Mouse (Mus musculus) heart, embryonic 13.5 days (tissue): Measurements from ENCODE around the gene Fbxw4. TPM values are rescaled to one million over a fixed set of nuclear protein-coding genes. Genes with fewer than 3 reads are reported as not detected.
A peak's percentile ranks its signal among the peaks of the same experiment; 100 is the strongest.

Experiments
- ATAC-seq: fragments of 200-750 bp; cut with Nextera tagmentation; 2 replicates; pipeline ENCODE4 v1.8.0; 2017; ENCODE audit warnings: moderate TSS enrichment; ENCODE audit not compliant: insufficient number of reproducible peaks, low FRiP score, low TSS enrichment; ENCODE audit errors: extremely low read depth
- H3K27ac ChIP-seq: fragments of 300-500 bp; sonication (generic); replicated peaks from 2 replicates; pipeline ENCODE4 v1.5.1; 2015; ENCODE audit warnings: moderate library complexity, mild to moderate bottlenecking, inconsistent platforms
- H3K27me3 ChIP-seq: fragments of 300-500 bp; sonication (generic); replicated peaks from 2 replicates; pipeline ENCODE4 v1.6.1; 2015; ENCODE audit warnings: mild to moderate bottlenecking, inconsistent platforms
- H3K36me3 ChIP-seq: fragments of 300-500 bp; sonication (generic); 2 replicates; pipeline ENCODE4 v1.6.1; 2015; ENCODE audit warnings: mild to moderate bottlenecking, inconsistent platforms
- H3K4me1 ChIP-seq: fragments of 300-500 bp; sonication (generic); 2 replicates; pipeline ENCODE4 v1.6.1; 2015; ENCODE audit warnings: inconsistent platforms
- H3K4me2 ChIP-seq: fragments of 300-500 bp; sonication (generic); 2 replicates; pipeline ENCODE4 v1.6.1; 2015; ENCODE audit warnings: inconsistent platforms, mild to moderate bottlenecking, moderate library complexity
- H3K4me3 ChIP-seq: fragments of 300-500 bp; sonication (generic); 2 replicates; pipeline ENCODE4 v1.5.1; 2015; ENCODE audit warnings: moderate library complexity, mild to moderate bottlenecking, inconsistent platforms
- H3K9ac ChIP-seq: fragments of 300-500 bp; sonication (generic); 2 replicates; pipeline ENCODE4 v1.6.1; 2015; ENCODE audit warnings: inconsistent platforms, mild to moderate bottlenecking, moderate library complexity
- H3K9me3 ChIP-seq: fragments of 300-500 bp; sonication (generic); 2 replicates; pipeline ENCODE4 v1.6.1; 2016; ENCODE audit warnings: inconsistent platforms
- WGBS: fragments of 180-500 bp; shearing (Covaris S2); methylation state at CpG from one replicate; pipeline ENCODE4 v1.1.7; 2015; ENCODE audit warnings: mixed read lengths; 5-methylcytosine and 5-hydroxymethylcytosine counted together
- polyA plus RNA-seq: library from polyadenylated mRNA; unstranded; fragments of >200 nt; fragmentation: Nextera tagmentation; extraction: Ambion mirVana; gene quantifications from 2 replicates; pipeline ENCODE4 v1.2.1, GENCODE M21; 2015

Fbxw4 gene
- polyA plus RNA-seq, 1 experiment from 2014 or later: 3.3 TPM

DNA sequence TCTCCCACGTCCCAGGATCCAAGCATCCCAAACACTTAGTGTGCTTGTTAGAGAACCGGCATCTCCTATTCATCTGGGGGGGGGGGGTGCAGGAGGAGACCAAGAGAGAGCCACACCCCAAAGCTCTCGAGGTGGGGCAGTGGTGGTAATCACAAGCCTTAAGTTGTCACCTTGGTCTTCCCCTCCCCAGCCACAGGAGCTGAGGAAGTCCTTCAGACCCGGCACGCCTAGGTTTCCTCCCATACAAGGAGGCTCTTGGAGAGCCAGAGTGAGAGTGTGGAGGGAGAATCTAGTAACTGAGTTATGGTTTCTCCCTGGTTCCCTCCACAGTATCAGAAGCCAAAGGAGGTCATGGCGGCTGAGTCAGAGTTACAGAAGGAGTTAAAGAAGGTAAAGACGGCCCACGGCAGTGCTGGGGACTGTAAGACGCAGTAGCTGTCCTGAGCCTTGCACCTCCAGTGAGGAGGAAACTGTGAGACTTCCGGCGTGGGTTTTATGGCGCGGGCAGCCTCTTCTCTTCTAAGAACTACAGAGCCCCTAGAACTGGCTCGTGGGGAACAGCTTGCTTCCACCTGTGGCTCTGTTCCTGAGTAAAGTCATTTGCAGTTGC, 82.9 kb downstream of the Fbxw4 start:
- no peak for ATAC-seq
- H3K27me3 ChIP-seq: no peaks in the 10 kb centered on the region
- H3K4me3 ChIP-seq: no peak overlapping the region
- H3K36me3 ChIP-seq: peaks cover 50% of the 10 kb centered on the region
- H3K4me2 ChIP-seq: no peak overlapping the region
- H3K9ac ChIP-seq: peak overlapping the region; percentile 14; the same call in 1 of the 2 replicates
- H3K9me3 ChIP-seq: peaks cover 3% of the 10 kb centered on the region; the same call in 1 of the 2 replicates
- H3K4me1 ChIP-seq: peaks cover 67% of the 10 kb centered on the region
- 65% methylated on average over 14 of the region's 14 CpGs for WGBS
- no peak overlapping the region for H3K27ac ChIP-seq

DNA sequence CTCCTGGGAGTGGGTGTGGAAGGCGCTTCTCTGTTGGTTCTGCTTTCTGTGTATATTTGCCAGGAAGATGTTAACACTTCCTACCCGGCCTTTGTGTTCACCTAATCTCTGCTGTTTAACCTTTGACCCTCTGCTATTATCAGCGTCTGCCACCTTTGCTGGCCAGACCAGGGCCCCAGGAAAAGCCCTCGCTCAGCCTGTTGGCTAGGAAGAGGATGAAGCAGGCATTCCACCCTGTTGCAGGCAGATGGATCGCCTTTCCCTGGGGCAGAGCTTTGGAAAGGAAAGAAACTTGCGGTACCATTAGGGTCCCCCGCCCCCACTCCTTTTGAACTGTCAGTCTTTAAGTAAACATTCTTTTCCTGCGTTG, 84.5 kb downstream of the Fbxw4 start:
- H3K36me3 ChIP-seq: peaks cover 50% of the 10 kb centered on the region
- peaks cover 61% of the 10 kb centered on the region for H3K4me1 ChIP-seq
- H3K9ac ChIP-seq: peak overlapping the region; percentile 65; the same call in 1 of the 2 replicates
- WGBS: 12% methylated on average over 8 of the region's 8 CpGs
- no peak for ATAC-seq
- H3K4me2 ChIP-seq: peak overlapping the region; percentile 25
- peak overlapping the region; percentile 20; the same call in 1 of the 2 replicates for H3K27ac ChIP-seq
- H3K9me3 ChIP-seq: no peaks in the 10 kb centered on the region
- H3K27me3 ChIP-seq: no peaks in the 10 kb centered on the region
- no peak overlapping the region for H3K4me3 ChIP-seq

DNA sequence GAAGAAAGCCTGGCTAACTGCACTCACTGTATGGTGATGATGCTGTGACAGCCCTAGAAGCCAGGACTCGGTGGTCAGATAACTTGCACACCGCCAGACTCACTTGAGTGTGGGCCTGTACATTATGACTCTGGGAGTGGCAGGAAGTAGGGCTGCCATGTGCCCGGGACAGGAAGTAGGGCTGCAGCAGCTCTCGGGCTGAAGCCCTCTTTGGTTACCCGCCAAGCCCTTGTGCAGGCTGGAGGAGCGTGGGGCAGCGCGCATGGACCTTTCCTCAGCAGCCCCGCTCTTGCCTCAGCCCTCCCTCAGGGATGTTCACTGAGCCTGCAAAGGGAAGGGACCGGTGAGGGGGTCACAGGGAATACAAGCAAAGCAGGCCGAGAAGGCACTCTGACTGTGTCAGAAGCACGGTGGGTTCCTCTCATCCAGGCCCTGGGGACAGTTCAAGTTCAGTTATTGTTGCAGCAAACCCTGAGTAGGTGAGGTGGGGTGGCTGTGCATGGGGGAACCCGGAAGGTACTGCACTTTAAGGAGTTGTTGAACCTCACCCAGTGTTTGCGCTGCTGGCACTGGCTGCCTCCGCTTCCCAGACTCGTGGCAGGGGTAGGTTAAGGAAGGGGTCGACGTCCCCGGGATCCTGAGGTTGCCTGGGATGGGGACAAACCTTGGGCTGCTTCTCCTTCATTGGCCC, 85.0 kb downstream of the Fbxw4 start:
- peak overlapping the region; percentile 65; the same call in 1 of the 2 replicates for H3K9ac ChIP-seq
- no peaks in the 10 kb centered on the region for H3K27me3 ChIP-seq
- no peak overlapping the region for H3K4me3 ChIP-seq
- ATAC-seq: no peak
- peak overlapping the region; percentile 25 for H3K4me2 ChIP-seq
- H3K9me3 ChIP-seq: no peaks in the 10 kb centered on the region
- 33% methylated on average over 19 of the region's 19 CpGs for WGBS
- H3K4me1 ChIP-seq: peaks cover 56% of the 10 kb centered on the region
- H3K27ac ChIP-seq: 0 out of 2 replicates have a peak overlapping the region, but pooled peaks have one; percentile 20
- peaks cover 50% of the 10 kb centered on the region for H3K36me3 ChIP-seq

DNA sequence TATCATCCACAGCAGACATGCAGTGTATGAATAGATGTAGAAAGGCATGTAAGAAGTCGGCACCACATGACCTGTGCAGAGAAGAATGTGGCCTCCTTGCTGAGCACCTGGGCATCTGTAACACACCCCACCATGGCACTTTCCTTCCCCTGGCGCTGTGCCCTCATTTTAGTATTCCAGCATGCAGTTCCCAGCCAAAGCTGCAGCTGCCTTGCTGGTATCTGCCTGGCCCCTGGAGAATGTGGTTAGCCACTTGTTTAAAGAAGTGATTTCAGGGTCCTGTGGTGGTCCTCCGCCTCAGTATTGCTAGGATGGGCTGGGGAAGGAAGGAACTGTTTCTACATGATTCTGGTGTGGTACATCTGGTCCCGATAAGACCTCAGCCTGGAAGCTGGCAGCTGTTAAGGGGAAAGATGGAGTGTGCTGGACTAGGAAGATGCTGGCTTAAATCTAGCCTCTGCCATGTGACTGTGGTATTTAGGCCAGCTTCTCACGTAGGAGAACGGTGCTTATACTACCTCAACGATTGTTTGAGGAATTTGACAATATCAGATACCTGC, 85.7 kb downstream of the Fbxw4 start:
- Histone ChIP-seq H3K27me3 (no peaks in the 10 kb centered on the region), H3K4me3 (no peak overlapping the region), H3K27ac (no peak overlapping the region; the same call in 1 of the 2 replicates), H3K4me2 (no peak overlapping the region), H3K36me3 (peaks cover 47% of the 10 kb centered on the region), H3K9ac (no peak overlapping the region), H3K4me1 (peaks cover 49% of the 10 kb centered on the region), H3K9me3 (no peaks in the 10 kb centered on the region)
- ATAC-seq: no peak
- WGBS: 44% methylated on average over 7 of the region's 7 CpGs

DNA sequence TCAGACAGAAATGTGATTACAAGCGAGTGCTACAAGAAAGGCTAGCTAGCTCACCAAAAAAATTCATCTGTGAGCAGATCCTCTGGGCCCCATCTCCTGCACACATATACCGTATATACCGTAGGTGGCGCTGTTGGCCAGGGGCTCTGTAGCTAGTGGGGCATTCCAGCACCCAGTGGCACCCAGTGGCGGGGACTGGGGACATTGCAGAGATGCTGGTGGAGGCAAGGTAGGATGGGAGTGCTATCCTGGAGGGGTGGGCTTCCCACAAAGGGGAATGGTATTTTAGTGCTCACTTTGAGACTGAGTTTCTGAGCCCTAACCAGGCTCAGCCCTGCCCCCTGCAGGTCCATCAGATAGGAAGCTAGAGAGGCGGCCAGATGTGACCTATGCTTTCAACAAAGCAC, 86.2 kb downstream of the Fbxw4 start:
- Histone ChIP-seq H3K4me1 (peaks cover 44% of the 10 kb centered on the region), H3K9ac (no peak overlapping the region), H3K9me3 (no peaks in the 10 kb centered on the region), H3K27ac (no peak overlapping the region), H3K27me3 (no peaks in the 10 kb centered on the region), H3K36me3 (peaks cover 41% of the 10 kb centered on the region), H3K4me2 (no peak overlapping the region), H3K4me3 (no peak overlapping the region)
- no peak for ATAC-seq
- WGBS: 12% methylated on average over 6 of the region's 6 CpGs

DNA sequence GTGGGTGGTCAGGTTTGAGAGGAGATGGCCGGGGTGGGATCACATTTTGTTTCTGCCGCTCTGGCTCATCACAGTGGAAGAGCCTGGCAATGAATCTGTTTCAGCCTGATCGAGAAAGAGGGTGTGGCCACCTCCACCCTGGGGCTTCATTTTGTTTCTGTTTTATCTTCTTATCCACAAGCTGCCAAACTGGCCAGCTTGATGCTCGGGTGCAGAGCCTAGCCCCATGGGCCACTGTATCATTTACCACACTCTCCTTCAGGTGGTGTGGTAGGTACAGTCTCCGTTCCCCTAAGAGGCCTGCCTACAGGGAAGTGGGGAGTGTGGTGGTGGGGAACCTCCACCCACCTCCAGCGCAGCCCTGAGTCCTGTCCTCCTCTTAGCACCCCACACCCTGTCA, 87.1 kb downstream of the Fbxw4 start:
- 71% methylated on average over 6 of the region's 6 CpGs for WGBS
- Histone ChIP-seq H3K27ac (no peak overlapping the region), H3K27me3 (no peaks in the 10 kb centered on the region), H3K4me3 (no peak overlapping the region), H3K9me3 (no peaks in the 10 kb centered on the region), H3K9ac (no peak overlapping the region), H3K36me3 (peaks cover 33% of the 10 kb centered on the region), H3K4me1 (peaks cover 44% of the 10 kb centered on the region), H3K4me2 (no peak overlapping the region)
- ATAC-seq: no peak

DNA sequence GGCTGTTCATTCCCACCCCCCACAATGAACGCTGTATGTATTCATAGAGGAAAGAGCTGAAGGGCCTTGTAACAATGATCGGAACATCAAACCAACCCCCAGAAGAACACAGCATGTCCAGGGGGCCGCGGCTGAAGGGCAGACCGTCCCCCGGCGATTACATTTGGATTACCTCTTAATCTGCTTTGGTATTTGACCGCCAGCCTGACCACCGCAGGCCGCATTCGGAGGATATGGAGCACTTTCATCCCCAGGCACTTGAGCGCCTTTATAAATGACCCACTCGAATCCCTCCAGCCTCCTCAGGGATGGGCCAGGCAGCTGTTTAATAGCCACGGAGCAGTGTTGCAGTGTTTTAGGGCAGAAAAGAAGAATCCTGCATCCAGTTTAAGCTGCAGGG, 92.7 kb downstream of the Fbxw4 start:
- Histone ChIP-seq H3K36me3 (peaks cover 10% of the 10 kb centered on the region; the same call in 1 of the 2 replicates), H3K4me1 (peaks cover 13% of the 10 kb centered on the region), H3K9ac (no peak overlapping the region), H3K27ac (no peak overlapping the region), H3K4me2 (no peak overlapping the region), H3K27me3 (no peaks in the 10 kb centered on the region), H3K9me3 (no peaks in the 10 kb centered on the region), H3K4me3 (no peak overlapping the region)
- no peak for ATAC-seq
- WGBS: 50% methylated on average over 14 of the region's 14 CpGs

DNA sequence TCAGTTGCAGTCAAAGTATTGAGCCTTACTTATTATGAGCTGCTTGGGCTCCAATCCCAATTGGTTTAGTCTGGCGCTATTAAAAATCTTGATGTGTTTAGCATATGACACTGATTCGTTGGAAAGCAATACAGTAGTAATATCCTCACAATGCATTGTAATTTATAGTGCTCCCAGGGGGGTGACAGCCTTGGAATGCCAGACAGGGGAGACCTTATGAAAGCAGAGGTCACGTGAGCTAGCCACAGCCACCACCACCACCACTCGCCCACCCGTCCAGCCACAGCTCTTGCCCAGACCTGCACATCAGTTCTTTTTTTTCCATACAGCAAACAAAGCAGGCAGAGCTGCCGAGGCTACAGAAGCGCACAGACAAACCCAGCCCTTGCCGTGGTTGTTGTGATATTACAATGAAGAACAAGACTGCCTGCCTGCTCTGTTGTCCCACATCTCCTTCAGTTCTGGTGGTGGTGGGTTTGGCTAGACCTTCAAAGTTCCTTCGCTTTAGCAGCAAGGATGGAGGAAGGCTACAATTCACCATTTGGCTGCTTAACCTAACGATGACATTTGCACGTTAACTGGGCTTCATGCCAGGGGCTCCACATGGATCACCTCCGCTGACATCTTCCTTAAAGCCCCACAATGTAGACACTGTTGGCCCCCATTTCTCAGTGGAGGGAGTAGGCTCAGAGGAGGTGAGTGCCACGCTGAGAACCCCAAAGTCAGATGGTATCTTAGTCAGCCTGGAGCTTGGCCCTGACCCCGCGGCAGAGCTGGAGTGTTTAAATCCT, 94.0 kb downstream of the Fbxw4 start:
- Histone ChIP-seq H3K9ac (no peak overlapping the region), H3K9me3 (no peaks in the 10 kb centered on the region), H3K4me3 (no peak overlapping the region), H3K36me3 (no peaks in the 10 kb centered on the region), H3K4me1 (peaks cover 17% of the 10 kb centered on the region), H3K27ac (no peak overlapping the region), H3K4me2 (no peak overlapping the region), H3K27me3 (no peaks in the 10 kb centered on the region)
- ATAC-seq: no peak
- 59% methylated on average over 15 of the region's 15 CpGs for WGBS

DNA sequence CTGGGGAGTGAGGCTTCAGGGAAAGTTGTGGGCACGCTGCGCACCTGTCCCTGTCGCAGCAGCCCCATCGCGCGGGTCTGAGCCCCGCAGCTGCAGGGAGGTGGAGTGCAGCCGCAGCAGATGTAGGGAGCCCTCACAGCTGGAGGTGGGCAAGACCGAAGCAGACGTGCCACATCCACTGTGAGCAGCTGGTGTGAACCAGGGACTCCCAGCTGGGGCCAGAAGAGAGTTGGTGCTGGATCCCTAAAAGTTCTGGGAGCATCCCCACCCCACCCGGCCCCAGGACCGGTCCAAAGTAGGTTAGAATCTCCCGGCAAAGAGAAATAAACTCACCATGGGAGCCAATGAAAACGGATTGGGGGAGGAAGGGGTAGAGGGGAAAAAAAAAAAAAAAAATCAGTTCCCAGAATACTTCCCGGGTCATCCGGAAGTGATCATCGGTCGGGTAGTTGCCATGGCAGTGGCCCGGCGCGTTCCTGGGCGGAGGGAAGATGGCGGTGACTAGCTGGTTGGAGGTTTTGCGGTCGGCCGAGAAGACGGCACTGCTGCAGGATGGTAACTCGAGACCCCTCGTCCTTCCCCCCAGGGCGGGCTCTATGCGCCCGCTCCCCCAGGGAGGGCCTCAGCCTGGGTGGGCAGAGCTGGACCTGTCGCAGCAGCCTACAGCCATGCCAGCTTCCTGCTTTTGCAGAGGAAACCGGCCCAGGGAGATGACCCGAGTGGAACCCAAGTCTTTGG, 99.8 kb downstream of the Fbxw4 start, which contains the start of the genes Poll and Gm17018:
Gene Poll, minus strand, starts transcription at position 379 of the 738 bp plus-strand sequence.
Gene Gm17018, plus strand, starts transcription at position 463 of the 738 bp plus-strand sequence.
- peak; percentile 67 for ATAC-seq
- Histone ChIP-seq H3K9me3 (no peaks in the 10 kb centered on the region), H3K27me3 (no peaks in the 10 kb centered on the region), H3K36me3 (peaks cover 26% of the 10 kb centered on the region), H3K4me1 (peaks cover 14% of the 10 kb centered on the region), H3K4me3 (peak within 1 kb of the TSS; percentile 88), H3K27ac (peak within 1 kb of the TSS; percentile 73), H3K4me2 (peak within 1 kb of the TSS; percentile 97), H3K9ac (peak within 1 kb of the TSS; percentile 94)
- WGBS: under 1% methylated on average over 35 of the region's 35 CpGs

DNA sequence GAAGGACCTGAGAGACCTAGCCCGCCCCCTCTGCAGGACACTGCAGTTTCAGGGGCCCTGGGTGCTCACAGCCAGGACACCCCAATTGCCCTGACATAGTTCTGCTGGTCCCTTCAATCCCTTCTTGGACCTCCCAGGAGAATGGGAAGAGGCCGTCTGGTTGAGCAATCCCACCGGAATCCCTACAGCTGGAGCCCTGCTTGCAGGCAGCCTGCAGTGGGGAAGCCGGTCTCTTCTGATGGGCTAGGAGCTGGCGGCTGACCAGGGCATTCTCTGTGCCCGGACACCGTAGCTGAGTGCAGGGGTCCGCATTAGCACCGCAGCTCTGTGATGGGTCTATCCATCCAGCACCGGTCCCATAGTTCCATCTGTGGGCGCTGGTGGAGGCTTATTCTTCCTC, 106.0 kb downstream of the Fbxw4 start:
- no peak for ATAC-seq
- peaks cover 5% of the 10 kb centered on the region for H3K27me3 ChIP-seq
- no peak overlapping the region for H3K9ac ChIP-seq
- WGBS: 89% methylated on average over 11 of the region's 11 CpGs
- H3K4me3 ChIP-seq: no peak overlapping the region
- no peaks in the 10 kb centered on the region for H3K4me1 ChIP-seq
- H3K27ac ChIP-seq: no peak overlapping the region
- H3K9me3 ChIP-seq: no peaks in the 10 kb centered on the region
- H3K4me2 ChIP-seq: no peak overlapping the region
- peaks cover 59% of the 10 kb centered on the region for H3K36me3 ChIP-seq
